Mouse (Mus musculus) embryo, embryonic 9.5 days (tissue): ENCODE data around the gene Chrm5.
A peak's percentile ranks its signal among the peaks of the same experiment; 100 is the strongest.

ENCODE experiments used
- DNase-seq: peaks from one replicate; pipeline ENCODE4 v3.0.0-alpha.2; 2017; ENCODE audit errors: extremely low spot score

The Chrm5 gene

DNA sequence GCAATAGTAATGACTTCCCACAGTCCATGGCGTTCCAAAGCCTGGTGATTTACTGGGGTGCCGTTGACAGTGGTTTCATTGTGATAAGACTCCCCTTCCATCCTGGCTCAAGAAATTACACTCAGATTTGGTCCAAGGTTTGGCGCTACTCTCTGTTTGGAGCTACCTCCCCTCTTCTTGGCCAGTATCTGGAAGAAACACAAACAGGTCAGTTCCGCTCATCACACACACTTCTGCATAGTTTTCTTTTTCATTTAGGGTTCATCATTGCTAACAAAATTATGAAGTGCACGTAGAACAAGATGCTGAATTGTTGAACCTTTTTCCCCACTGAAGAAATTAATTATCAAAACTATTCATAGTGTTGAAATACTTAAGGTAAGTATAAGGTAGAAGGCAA is at the start of gene Chrm5:
Gene Chrm5, minus strand, starts transcription at position 101 of the 400 bp plus-strand sequence.
- no peak for DNase-seq

DNA sequence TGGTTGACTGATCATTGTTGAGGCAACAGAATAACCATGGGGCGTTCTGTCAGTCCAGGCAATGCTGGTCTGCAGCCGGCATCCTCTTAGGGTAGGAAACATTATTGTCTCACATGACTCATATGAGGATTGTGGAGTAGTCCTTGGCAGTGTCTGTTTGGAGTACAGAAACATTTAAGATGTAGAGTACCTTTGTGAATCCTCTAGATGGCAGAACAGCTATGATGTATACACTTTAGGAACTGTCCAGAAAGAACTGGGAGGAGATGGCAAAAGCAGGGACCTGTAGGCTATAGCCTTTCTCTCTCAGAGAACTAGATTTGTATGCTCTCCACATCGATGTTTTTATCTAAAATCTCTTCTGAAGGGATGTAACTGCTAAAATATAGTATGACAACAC is 46.4 kb upstream of the Chrm5 start:
- no peak for DNase-seq

DNA sequence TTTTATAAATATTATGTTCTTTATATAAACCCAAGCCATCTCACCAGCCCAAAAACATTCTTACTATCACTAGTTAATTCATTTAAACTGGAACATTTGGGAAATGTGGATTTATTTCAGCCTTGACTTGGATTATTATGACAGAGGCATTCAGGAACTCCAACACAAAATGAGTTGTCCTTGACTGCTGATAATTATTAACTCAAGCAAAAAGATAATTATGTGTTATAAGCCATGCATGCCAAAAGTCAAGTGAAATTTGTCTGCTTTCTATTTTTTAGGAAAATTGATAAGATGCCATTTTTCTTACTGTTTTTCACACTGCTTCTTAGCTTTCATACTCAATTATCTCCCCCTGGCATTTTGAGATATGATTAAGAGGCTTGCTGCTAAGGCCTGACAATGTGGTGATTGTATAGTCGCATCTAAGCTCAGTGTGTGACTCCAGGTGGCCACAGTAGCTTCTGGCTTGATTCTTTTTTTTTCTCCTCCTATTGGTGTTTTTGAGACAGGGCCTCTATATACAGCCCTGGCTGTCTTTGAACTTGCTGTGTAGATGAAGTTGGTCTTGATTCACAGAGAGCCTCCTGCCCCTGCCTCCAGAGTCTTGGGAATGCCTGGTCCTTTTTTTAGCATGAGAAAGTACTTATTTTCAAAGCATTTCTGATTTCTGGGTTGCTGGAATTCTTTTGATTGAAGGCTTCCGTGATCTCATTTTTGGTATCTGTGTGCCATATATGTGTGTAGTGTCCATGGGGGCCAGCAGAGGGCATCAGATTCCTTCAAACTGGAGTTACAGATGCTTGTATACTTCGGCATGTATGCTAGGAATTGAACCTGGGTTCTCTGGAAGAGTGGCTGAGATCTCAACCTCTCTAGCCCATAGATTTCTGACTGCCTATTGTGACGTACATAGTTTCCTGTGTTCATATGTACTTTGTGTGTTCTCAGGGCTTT is 40.2 kb upstream of the Chrm5 start:
- no peak for DNase-seq

DNA sequence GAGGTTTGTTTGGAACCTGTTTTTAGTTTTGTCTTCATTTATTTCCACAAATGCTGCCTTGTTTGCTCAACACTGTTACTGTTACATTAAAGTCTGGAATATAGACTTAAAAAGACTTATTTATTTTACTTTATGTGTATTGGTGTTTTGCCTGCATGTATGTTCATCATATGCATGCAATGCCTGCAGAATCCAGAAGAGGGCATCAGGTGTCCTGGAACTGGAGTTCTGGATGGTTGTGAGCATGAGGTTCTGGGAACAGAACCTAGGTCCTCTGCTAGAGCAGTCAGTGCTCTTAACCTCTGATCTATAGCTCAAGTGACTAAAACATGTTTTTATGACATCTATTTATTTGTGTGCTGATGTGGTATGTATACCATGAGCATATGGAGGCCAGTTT is 38.0 kb upstream of the Chrm5 start:
- DNase-seq: no peak

DNA sequence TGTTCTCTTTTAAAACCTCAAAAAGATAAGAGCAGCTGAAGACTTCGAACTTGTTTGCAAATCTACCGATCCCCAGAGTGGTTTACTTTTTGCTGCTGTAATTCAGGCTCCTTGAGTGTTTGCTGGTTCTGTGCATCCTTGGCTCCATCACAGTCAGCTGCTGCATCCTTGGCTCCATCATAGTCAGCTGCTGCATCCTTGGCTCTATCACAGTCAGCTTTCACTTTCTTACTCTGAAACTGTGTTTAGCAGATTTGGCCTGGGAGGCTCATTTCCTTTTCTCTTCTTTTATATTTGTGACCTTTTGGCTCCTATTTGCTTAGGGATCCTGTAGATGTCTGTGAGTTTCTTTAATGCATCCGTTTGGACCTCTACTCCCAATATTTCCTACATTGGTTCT is 36.6 kb upstream of the Chrm5 start:
- no peak for DNase-seq

DNA sequence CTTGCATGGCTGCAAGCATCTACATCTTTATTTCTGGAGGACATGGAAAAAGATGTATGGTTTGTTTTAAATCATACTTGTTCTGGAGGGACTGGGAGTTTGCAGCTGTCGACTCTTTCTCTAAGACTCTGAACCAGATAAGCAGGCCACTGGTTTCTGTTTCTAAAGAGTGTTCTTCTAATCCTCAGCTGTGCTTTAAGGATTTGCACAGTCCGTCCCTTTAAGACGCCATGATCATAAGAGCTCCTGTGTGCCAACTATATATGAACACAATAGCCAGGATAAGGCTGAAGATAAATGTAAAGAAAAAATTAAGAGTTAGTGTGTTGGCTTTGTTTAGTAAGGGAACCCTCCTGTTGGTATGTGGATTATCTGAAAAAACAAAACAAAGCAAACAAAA is 36.2 kb upstream of the Chrm5 start:
- no peak for DNase-seq

DNA sequence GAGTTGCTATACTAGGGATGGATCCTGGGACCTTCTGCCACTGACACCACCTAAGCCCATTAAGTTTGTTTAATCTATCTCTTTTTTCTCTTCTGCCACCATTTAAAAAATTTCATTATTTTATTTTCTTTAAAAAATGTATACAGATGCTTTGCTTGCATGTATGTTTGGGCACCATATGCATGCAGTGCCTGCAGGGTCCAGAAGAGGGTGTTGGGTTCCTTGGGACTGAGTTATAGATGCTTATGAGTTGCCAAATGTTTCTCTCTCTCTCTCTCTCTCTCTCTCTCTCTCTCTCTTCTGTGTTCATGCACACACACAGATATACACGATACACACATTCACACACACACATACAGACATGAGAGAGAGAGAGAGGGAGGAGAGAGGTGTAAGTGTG is 32.5 kb upstream of the Chrm5 start:
- no peak for DNase-seq

DNA sequence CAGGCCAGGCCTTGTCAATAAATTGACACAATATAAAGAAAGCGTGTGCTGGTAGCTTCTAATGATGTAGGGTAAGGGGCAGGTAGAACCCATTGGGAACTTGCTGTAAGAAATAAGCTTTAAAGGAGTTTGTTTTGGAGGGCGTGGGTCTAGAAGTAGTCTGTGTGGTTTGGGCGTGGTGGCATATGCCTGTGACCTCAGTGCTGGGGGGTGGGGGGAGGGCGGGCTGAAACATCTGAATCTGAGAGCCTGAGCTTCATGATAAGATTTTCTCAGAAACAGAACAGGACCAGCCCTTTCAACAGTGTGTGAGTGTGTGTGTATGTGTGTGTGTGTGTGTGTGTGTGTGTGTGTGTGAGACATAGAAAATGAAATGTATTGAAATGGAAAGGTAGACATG is 29.6 kb upstream of the Chrm5 start:
- no peak for DNase-seq

DNA sequence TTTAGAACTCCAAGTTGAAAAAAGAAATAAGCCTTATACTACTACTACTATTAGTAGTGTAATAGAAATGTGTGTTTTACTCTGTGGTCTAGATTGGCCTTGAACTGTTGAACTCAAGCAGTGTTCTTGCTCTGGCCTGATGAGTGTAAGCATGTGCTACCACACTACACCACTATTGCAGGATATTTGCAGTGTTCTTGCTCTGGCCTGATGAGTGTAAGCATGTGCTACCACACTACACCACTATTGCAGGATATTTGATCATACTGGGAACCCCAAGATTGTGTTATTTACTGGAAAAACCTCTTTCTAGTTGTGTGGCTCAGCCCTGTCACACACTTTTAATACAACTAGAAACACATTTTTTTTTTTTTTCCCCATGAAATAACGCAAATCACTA is 26.9 kb upstream of the Chrm5 start:
- DNase-seq: no peak

DNA sequence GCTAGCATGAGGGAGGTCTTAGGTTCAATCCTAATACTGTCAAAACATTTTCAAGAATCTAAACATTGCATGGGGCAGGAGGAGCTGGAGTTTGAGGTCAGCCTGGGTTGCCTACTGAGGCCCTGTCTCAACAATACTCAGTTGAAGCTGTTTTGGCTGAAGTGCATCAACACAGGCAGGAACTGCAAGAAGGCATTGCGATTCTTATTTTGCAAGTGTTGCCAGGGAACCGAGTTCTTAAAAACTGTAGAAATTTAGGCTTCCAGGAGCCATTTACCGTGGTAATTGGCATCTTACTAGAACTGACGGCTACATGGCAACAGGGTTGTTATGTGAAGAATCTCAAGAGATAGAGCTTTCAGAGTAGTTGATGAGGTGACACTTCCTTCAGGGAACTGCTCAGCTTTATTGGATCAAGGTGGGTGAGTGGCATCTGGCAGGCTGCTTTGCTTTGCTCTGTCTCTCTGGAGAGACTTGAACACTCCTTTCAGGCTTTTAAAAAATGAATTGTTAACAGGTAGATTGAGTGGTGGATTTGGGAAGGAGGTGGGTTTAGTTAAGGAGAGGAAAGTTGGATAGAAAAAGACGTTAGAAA is 26.4 kb upstream of the Chrm5 start:
- DNase-seq: no peak

DNA sequence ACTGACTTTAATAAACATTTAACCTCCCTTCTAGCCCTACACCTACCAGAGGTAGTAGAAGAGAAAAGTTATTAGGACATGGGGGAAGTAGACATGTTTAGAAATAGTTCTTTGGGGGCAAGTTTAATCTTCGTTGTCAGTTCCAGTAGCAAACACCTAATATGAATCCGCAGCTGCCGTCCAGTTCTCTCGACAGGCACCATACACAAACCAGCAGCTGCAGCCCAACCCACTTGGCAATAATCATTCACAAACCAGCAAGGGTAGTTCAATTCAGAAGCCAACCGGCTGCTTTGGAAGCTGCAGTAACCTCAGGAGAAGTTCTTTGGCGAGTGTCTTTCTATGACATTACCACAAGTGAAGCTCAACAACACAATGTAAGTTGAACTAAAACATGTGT is 23.4 kb upstream of the Chrm5 start:
- no peak for DNase-seq

DNA sequence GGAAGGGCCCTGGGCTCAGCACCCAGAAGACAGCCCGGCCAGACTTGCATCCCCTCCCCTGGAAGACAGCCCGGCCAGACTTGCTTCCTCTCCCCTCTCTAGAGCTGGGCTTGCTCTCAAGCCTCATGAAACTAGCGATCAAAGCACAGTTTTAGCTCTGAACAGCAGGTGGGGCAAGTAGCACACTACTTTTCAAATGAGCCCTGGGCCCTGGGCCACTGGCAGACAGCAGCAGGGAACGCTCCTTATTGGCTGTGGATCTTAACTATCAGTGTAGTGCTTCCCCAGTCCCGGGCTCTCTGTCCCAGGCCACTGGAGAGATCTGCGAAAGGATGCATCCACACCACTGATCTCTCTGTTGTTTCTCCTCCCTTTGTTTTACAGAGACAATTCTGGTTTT is 20.6 kb upstream of the Chrm5 start:
- DNase-seq: peak; percentile 72

DNA sequence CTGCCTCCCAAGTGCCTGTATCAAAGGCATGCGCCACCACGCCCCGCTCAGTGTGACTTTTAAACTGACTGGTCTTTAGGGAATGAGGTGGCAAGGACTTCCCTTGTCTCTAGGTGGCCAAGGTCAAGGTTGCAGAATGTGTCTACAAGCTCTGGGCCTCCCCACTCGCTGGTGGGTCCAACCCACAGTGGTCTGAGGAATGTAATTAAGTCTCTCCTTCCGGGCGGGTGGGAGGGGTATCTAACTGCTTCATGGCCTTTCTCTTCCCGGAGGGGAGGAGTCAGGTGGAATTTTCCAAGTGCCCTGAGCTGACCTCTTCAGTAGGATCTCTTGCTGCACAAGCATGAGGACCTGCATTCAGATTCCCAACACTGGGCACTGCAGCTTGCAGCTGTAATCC is 17.3 kb upstream of the Chrm5 start:
- no peak for DNase-seq

DNA sequence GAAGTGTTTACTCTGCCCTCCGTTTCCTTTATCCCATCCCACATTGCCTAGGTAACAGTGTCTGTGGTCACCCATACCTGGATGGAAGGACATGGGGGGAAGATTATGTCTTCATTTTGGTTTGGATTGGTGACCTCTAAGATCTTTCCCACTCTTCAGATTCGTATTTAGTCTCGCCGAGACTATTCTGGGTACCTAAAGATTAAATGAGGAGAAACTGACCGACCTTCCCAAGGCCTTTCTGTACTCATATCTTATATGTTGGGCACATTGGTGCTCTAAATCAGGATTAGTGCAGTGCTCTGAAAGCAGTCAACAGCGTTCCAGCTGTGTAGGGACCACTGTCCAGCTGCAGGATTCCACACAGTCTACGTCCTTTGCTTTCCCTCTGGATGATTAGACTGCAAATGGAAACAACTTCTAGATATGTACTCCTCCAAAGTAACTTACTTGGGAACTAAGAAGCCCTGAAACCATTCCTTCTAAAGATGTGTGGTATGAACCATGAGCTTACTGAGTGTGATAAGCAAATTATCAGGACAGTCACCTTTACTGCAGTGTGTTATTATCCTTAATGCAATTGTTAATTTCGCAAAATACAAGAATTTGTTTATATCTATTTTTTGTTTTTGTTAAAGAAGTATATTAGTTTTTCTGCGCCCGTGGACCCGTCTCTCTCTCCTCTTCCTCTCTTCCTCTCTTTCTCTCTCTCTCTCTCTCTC is 13.1 kb upstream of the Chrm5 start:
- no peak for DNase-seq

DNA sequence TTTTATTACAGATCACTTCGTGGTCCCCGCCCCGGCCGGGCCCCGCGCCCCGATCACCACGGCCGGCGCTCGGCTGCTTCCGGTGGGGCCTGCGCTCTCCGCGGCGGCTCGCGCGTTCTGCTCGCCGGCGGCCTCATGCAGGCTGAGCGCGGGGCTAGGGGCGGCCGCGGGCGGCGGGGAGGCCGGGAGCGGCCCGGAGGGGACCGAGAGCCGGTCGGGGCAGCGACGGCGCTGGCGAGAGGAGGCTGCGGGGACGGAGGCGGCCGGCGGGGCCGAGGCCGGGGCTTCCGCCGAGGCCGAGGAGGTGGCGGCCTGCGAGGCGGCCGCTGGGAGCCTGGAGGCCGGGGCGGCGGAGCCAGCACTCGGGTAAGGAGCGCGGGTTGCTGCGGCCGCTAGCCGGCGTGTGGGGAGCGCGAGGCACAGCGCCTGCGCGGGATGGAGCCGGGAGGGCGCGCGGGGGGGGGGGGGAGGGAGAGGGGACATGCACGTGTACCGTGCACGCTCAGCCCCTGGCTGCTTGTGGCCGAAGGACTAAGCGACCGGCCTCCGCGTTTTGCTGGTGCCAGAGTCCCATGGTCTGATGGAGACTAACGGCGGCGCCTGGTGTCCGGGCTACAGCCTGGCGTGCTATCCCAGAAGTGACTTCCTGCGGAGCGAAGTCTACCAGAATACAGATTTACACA is 12.4 kb upstream of the Chrm5 start, which contains the start of gene Aven:
Gene Aven, plus strand, starts transcription at position 109 of the 683 bp plus-strand sequence.
- peak; percentile 90 for DNase-seq

DNA sequence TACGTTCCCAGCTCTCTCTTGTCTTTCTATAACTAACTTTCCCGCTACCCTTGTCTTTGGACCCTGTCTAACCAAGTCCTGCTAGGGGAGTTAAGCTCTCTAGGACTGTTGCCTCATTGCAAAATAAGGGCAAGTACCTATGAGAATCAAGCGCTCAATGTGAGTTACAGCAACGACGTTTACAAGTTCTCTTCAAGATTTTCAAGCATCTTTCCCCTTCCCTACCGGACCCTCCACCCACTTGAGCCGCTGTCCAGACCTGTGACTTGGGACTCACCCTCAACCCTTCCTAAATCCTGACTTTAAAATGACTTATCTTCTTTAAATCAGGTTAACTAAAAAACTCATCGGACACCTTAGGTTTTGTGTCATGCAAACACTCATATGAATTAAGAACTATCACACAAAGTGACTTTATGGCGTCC is 11.9 kb upstream of the Chrm5 start:
- no peak for DNase-seq

DNA sequence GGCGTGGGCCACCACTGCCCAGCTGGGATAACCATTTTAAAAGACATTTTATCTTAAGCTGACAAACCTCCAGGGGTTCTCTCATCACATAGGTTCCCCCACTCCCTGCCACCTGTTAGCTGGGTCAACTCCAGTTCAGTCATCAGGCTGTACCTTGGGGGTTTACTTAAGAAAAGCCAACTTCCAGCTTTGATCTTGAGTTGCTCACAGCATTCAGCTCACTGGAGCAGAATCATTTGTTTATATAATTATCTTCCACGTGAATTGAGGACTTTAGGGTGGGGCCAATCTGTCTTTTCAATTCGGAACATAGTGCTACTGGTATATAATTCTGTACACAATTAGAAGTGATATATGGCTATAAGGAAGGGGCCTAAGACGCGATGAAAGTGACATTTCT is 11.1 kb upstream of the Chrm5 start:
- no peak for DNase-seq

DNA sequence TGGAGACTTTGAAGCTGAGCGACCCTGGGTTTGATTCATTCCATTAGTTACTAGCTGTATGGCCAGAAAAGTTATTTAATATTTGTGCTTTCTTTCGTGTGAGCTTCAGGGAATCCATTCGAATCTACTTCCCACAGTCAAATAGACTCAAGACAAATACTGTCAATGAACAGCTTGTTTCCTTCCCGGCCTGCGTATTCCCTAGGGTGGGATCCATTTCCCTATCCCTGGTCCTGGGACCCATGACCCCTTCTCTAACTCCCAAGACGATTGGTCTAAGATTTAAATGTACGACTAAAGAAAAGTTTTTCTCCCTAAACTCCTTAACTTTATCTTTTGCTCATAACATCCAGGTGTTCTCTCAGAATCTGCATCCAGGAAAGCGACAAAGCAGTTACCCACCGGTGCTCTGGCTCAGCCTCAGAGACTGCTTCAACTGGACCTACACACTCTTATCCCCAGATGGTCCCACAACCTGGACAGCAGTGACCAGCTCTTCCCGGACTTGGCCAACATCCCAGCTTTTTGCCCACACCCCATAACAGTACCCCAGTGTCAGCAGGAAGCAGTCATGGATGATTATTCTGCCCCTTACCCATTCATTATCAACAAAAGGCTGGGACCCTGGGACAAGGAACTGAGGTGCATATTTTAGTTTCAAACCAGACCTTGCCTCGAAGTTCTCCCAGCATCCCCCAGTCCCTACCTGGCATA is 10.1 kb upstream of the Chrm5 start:
- no peak for DNase-seq

DNA sequence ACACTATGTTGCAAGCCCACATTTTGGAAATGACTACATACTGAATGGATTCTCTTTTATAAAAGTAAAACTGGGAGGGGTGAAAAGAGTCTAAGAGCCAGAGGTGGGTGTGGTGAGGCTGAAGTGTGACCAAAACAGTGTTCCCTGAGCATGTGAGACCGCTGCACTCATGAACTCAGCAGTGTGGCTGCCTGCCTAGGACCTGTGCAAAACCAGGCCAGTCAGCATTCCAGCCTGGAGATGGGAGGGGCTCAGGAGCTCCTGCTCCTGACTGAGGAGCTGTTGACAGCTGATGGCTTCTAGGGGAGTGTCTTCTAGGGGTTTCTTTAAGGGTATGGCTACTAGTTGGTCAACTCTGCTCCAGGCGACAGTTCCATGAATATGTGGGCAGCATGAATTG is 4.3 kb upstream of the Chrm5 start:
- no peak for DNase-seq

DNA sequence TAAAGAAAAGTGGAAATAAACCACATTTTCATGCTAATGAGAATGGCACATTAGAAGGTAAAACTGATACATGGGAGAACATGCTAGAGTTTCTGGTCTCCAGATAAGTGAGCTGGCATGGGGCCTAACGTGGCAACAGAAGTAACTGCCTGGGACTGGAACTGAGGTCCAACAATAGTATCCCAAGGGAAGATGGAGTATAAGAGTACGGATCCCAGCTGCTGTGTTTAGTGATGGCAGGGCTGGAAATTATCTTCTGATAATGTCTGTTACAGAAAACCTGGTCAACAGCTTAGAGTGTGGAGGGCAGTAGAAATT is 2.7 kb upstream of the Chrm5 start:
- no peak for DNase-seq

DNA sequence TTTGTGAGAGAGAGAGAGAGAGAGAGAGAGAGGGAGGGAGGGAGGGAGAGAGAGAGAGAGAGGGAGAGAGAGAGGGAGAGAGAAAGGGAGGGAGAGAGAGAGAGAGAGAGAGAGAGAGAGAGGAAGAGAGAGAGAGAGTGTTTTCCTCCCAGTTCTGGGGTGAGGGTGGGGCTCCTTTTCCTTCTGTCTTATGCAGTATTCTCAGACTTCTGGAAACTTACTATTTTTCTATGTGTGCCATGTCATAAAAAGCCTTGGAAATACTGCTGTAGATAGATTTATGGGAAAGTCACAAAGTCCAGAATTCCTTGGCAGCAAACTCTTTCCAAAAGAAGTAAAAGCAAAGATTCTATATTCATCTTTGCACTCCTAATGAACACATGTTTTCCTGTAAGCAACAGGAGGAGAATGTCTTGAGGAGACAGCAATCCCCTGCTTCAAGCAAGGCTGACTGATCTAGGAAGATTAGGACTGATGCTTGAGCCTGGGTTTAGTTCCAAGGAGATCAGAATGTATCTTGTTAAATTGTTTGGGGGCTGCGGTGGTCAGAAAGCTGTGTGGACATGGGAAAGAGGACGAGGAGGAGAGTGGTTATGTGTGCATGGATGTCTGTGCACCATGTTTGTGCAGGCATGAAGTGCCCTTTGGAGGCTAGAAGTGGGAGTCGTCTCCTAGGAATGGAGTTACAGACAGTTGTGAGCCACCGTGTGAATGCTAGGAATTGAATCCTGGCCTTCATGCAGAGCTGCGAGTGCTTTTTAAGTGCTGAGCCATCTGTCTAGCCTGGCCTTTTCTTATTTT is 2.2 kb upstream of the Chrm5 start:
- no peak for DNase-seq
